Mouse (Mus musculus): ENCODE data around the gene Nab1. TPM values are rescaled to one million over a fixed set of nuclear protein-coding genes. Genes with fewer than 3 reads are reported as not detected.

Gene Nab1
- polyA plus RNA-seq (2012; rRNA removed), result 11.7 and 14.8 TPM in 2 replicates

GRCm38 (mm10) chr1:52500314-52500981 lies at the start of gene Nab1:
Gene Nab1 (minus strand): TSS chr1:52500679.

Other genes with a start within 250 kb of the Nab1 start
- 11.0 and 12.4 TPM in 2 replicates for gene Nemp2, start 130.0 kb upstream of the Nab1 start, polyA plus RNA-seq (2012; rRNA removed)
- 9.6 and 11.7 TPM in 2 replicates for gene Mfsd6, start 226.8 kb upstream of the Nab1 start, polyA plus RNA-seq (2012; rRNA removed)